Mouse (Mus musculus): ENCODE measurements around the gene Btrc.
"Not testable (repeated sequence)": the region's sequence is repeated elsewhere in the genome, so short reads cannot be mapped to it uniquely, and the experiment has no call there.

The Btrc gene

DNA sequence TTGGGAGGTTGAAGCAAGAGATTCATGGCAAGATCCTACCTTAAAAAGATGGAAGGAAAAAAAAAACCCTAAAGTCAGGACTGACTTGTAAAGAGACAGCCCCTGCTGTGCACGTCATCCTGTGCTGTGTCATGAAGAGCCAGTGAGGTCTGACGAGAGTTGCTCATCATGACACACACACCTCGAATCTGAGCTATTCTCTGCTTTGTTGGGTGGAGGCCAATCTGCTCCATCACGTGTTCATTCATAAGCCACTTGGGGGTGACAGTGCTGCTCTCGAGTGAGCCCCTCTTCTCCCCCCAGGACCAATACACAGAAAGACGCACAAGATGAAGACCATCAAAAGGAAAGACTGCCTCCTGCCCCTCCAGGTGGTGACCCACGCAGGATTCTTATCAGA is 170.1 kb downstream of the Btrc start:
- DNase-seq (ENCODE audit: low spot score), result no peak

DNA sequence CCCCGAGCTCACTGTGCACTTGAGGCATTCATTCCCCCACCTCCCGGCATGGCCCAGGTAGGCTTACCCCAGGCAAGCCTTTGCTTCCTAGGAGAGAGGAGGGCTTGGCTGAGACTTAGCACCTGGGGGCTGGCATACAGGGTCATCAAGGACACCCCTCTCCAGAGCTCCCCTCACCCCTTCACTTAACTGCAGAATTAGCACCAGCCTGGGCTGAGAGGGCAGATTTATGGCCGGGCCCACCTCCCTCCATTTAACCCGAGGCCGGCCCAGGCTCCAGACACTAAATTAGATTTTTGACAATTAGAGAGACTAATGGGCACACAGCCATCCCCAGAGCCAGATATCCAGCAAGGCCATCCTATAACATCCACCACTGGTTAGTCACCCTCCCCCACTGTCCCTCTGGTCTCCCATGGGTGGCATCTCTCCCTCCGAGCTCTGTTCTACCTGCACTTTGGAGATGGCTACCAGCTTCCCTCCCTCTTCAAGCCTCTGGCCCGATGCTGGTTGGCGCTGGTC is 171.7 kb downstream of the Btrc start:
- DNase-seq (ENCODE audit: low spot score), result no peak

- DNase-seq (ENCODE audit: low spot score), result no peak
Observed at GRCm38 (mm10) chr19:45535929-45536328, 172.4 kb downstream of the Btrc start.

DNA sequence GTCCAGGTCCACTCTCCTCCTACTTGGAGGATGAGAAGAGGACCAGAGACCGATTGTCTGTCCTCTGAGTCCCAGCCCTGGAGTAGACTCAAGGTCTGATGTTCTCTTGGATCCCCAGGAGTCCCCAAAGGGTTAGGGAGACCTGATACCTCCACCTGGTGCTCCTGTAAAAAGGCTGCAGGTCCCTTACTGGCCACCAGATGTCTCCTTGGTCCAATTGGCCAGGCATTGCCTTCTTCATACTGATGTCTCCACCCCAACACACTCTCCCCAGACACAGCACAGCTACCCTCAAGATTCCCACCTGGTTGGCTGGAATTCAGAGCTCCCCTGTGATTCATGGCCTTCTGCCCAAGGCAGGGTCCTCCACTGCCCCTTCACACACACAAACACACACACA is 174.0 kb downstream of the Btrc start:
- peak; percentile 62 for DNase-seq (ENCODE audit: low spot score)

DNA sequence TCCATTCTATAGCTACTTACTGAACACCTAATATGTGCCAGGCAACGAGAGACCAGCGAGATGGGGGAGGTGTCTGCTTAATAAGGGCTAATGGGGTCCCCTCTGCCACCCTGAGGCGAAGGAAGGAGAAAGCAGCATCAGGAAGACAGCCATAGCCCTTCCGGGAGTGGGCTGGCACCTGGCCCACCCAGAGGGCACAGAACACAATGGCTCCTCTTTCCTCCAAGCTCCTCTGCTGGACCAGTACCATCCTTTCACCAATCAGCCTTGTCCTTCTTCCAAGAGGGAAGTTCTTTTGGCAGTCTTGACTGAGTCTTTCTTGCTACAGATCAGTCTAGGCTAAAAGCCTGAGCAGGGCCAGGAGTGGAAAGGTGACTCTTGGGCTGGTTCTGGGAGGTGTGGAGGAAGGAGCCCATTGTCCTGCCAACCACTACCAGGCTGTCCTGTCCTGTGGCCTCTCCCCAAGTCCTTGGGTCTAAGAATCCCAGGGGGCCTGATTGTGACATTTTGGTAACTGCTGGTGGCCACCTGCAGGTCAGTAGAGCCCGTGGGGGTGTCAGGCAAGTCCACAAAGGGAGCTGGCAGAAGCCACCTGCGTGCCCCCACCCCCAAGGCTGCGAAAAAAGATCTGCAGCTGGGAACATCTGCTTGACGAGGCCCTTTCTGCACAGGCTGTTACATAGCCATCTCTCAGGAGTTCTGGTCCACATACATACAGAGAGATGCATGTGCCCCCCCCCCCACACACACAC is 177.3 kb downstream of the Btrc start:
- DNase-seq (ENCODE audit: low spot score), result no peak

GRCm38 (mm10) chr19:45541409-45542041 is 178.0 kb downstream of the Btrc start:
- DNase-seq (ENCODE audit: low spot score), result no peak

- DNase-seq (ENCODE audit: low spot score), result no peak
Observed at GRCm38 (mm10) chr19:45542061-45542460, 178.5 kb downstream of the Btrc start.

GRCm38 (mm10) chr19:45544152-45544924 is 180.8 kb downstream of the Btrc start:
- DNase-seq (ENCODE audit: low spot score), result no peak

DNA sequence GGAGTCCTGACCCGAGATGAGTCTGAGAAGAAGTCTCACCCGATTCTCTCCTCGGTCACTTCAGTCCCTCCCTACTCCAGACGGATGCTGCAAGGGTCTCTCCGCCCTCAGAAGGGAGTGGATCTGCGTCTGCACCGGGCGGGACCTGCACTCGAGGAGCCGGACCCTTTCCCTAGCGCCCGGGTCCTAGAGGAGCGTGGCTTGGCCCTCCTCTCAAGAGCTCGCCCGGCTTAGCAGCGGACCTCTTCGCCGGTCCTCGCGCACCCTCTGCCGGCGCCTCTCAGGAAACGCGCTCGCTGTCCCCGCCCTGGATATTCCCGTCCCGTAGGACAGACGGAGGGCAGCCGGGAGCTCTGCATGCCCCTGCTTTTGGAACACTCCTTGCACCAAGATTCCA is 181.4 kb downstream of the Btrc start:
- DNase-seq (ENCODE audit: low spot score), result peak; percentile 82

DNA sequence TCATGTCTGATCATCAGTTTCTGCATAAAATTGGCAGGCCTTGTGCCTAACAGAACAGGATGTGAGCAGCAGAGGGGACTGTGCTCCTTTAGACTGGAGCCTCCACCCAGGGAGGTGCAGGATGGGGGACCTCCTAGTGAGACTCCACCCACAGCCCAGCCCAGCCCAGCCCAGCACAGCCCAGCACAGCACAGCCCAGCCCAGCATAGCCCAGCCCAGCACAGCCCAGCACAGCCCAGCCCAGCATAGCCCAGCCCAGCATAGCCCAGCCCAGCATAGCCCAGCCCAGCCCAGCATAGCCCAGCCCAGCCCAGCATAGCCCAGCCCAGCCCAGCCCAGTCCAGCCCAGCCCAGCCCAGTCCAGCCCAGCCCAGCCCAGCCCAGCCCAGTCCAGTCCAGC is 184.7 kb downstream of the Btrc start:
- DNase-seq (ENCODE audit: low spot score), result not testable (repeated sequence)

DNA sequence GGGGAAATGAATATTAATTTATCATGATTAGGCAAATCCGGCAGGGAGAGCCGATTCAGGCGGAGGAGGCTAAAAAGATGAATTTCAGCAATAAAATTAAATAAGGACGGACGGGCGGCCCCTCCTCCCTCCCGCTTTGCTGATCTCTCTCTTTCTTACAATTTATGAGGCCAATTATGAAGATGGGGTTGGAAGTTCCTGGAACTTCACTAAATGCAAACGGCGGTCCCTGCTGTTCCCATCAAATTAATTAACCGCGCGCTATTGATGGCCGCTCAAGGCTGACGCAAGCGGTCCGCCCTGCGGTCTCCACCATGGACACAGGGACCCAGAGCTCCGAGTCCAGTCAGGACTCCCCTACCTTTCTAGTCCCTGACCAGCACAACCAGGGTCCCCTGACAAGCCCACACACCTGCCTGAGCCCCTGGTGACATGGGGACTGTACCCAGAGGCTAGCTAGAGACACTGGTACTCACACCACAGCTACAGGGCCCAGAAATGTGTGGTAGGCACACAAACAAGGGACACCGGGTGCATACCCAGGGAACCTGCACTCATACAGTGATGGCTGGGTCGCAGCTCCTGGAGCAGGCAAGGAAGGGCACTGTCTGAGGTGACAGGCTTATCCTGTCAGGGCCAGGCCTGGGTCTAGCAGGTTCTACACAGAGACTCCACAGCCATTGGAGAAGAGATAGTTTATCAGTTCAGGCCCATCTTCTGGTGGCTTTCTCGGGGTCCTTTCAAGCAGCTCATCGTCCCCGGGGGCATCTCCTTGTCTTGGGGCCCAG is 185.8 kb downstream of the Btrc start:
- DNase-seq (ENCODE audit: low spot score), result no peak

GRCm38 (mm10) chr19:45549948-45550347 is 186.4 kb downstream of the Btrc start:
- DNase-seq (ENCODE audit: low spot score), result no peak

- DNase-seq (ENCODE audit: low spot score), result no peak
Observed at GRCm38 (mm10) chr19:45552187-45552586, 188.7 kb downstream of the Btrc start.

DNA sequence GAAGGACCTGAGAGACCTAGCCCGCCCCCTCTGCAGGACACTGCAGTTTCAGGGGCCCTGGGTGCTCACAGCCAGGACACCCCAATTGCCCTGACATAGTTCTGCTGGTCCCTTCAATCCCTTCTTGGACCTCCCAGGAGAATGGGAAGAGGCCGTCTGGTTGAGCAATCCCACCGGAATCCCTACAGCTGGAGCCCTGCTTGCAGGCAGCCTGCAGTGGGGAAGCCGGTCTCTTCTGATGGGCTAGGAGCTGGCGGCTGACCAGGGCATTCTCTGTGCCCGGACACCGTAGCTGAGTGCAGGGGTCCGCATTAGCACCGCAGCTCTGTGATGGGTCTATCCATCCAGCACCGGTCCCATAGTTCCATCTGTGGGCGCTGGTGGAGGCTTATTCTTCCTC is 190.6 kb downstream of the Btrc start:
- no peak for DNase-seq (ENCODE audit: low spot score)

GRCm38 (mm10) chr19:45560153-45560890 is 196.8 kb downstream of the Btrc start, which contains the start of the genes Poll and Gm17018:
Poll (minus strand) TSS chr19:45560531.
Gm17018 (plus strand) TSS chr19:45560615.
- peak; percentile 87 for DNase-seq (ENCODE audit: low spot score)

- no peak for DNase-seq (ENCODE audit: low spot score)
Observed at GRCm38 (mm10) chr19:45565925-45566715, 202.6 kb downstream of the Btrc start.

DNA sequence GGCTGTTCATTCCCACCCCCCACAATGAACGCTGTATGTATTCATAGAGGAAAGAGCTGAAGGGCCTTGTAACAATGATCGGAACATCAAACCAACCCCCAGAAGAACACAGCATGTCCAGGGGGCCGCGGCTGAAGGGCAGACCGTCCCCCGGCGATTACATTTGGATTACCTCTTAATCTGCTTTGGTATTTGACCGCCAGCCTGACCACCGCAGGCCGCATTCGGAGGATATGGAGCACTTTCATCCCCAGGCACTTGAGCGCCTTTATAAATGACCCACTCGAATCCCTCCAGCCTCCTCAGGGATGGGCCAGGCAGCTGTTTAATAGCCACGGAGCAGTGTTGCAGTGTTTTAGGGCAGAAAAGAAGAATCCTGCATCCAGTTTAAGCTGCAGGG is 203.8 kb downstream of the Btrc start:
- DNase-seq (ENCODE audit: low spot score), result no peak

GRCm38 (mm10) chr19:45573033-45573432 is 209.5 kb downstream of the Btrc start:
- DNase-seq (ENCODE audit: low spot score), result no peak

DNA sequence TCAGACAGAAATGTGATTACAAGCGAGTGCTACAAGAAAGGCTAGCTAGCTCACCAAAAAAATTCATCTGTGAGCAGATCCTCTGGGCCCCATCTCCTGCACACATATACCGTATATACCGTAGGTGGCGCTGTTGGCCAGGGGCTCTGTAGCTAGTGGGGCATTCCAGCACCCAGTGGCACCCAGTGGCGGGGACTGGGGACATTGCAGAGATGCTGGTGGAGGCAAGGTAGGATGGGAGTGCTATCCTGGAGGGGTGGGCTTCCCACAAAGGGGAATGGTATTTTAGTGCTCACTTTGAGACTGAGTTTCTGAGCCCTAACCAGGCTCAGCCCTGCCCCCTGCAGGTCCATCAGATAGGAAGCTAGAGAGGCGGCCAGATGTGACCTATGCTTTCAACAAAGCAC is 210.3 kb downstream of the Btrc start:
- DNase-seq (ENCODE audit: low spot score), result peak; percentile 81

- no peak for DNase-seq (ENCODE audit: low spot score)
Observed at GRCm38 (mm10) chr19:45574339-45574898, 210.9 kb downstream of the Btrc start.
